Mouse (Mus musculus) telencephalon, adult 2 months (tissue): ENCODE data around the gene Fancc.
"Not testable (repeated sequence)": the region's sequence is repeated elsewhere in the genome, so short reads cannot be mapped to it uniquely, and the experiment has no call there.

Source experiments
- DNase-seq: peaks from one replicate; pipeline ENCODE4 v3.0.0-alpha.2; 2011; ENCODE audit warnings: low read depth, low spot score

Gene Fancc

GRCm38 (mm10) chr13:63353312-63353711 lies 143.8 kb downstream of the Fancc start:
- DNase-seq = not testable (repeated sequence)

- no peak for DNase-seq
Observed at GRCm38 (mm10) chr13:63350076-63350475, 147.0 kb downstream of the Fancc start.

GRCm38 (mm10) chr13:63347639-63348038 lies 149.4 kb downstream of the Fancc start:
- DNase-seq = no peak

GRCm38 (mm10) chr13:63345476-63346225 lies 151.4 kb downstream of the Fancc start:
- no peak for DNase-seq

- no peak for DNase-seq
Observed at GRCm38 (mm10) chr13:63344481-63344880, 152.6 kb downstream of the Fancc start.

GRCm38 (mm10) chr13:63342781-63343180 lies 154.3 kb downstream of the Fancc start:
- DNase-seq = no peak

GRCm38 (mm10) chr13:63339946-63340345 lies 157.1 kb downstream of the Fancc start:
- DNase-seq = no peak

GRCm38 (mm10) chr13:63337239-63337960 lies 159.7 kb downstream of the Fancc start:
- DNase-seq = no peak

GRCm38 (mm10) chr13:63336335-63336734 lies 160.7 kb downstream of the Fancc start:
- no peak for DNase-seq

GRCm38 (mm10) chr13:63335421-63336134 lies 161.5 kb downstream of the Fancc start:
- no peak for DNase-seq

GRCm38 (mm10) chr13:63332576-63333300 lies 164.3 kb downstream of the Fancc start:
- DNase-seq = no peak

GRCm38 (mm10) chr13:63331379-63331778 lies 165.7 kb downstream of the Fancc start:
- DNase-seq = no peak

GRCm38 (mm10) chr13:63330236-63330860 lies 166.7 kb downstream of the Fancc start:
- peak; percentile 65 for DNase-seq

GRCm38 (mm10) chr13:63326015-63326414 lies 171.1 kb downstream of the Fancc start:
- no peak for DNase-seq

- no peak for DNase-seq
Observed at GRCm38 (mm10) chr13:63324978-63325848, 171.9 kb downstream of the Fancc start.

GRCm38 (mm10) chr13:63324311-63324710 lies 172.8 kb downstream of the Fancc start:
- no peak for DNase-seq

GRCm38 (mm10) chr13:63323286-63324075 lies 173.6 kb downstream of the Fancc start:
- no peak for DNase-seq

GRCm38 (mm10) chr13:63322756-63323155 lies 174.3 kb downstream of the Fancc start:
- no peak for DNase-seq

GRCm38 (mm10) chr13:63321689-63322088 lies 175.4 kb downstream of the Fancc start:
- no peak for DNase-seq
